Mouse (Mus musculus) retina, adult 2 months (tissue): ENCODE data around the gene Slc1a2.

Source experiments
- DNase-seq: peaks from one replicate; pipeline ENCODE4 v3.0.0-alpha.2; 2012; ENCODE audit warnings: low read depth, low spot score

Slc1a2 gene

GRCm38 (mm10) chr2:102712678-102713628 is 54.5 kb downstream of the Slc1a2 start:
- no peak for DNase-seq

DNA sequence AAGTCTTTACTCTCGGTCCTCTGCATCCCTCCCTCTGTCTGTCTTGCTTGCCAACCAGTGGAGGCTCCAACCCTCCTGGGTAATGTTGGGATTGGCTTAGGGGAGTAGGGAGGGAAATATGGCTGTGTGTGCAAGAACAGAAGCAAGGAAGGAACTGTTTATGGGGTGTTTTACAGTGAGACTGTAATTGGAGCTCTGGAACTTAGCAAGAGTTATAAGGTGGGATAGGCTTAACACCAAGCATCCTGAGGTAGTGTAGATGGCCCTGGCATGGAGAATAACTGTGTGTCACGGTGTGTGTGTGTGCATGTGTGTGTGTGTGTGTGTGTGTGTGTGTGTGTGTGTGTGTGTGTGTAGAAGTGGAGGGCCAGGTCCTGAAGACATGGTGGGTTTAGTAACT is 55.9 kb downstream of the Slc1a2 start:
- no peak for DNase-seq

GRCm38 (mm10) chr2:102715754-102716153 is 57.3 kb downstream of the Slc1a2 start:
- DNase-seq: no peak

- DNase-seq: no peak
Observed at GRCm38 (mm10) chr2:102721859-102722258, 63.4 kb downstream of the Slc1a2 start.

GRCm38 (mm10) chr2:102725054-102725453 is 66.6 kb downstream of the Slc1a2 start:
- DNase-seq: no peak

- no peak for DNase-seq
Observed at GRCm38 (mm10) chr2:102730386-102730785, 71.9 kb downstream of the Slc1a2 start.

DNA sequence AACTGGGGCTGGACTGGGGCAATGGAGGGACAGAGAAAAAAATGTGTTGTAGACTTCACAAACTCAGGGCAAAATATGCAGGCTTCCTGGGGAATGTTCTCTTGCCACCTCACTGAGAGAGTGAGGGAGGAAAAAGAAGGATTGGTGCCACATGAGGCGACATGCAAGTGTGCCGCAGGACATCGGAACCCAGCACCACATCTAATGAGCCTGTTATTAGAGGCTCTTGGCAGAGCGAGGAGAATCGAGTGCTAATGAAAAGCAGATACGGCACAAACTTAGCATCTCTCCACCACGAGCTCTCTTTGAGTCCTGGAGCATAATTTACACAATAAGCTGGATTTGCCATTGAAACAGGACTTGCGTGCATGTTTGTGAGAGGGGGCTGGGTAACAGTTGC is 72.3 kb downstream of the Slc1a2 start:
- no peak for DNase-seq

- no peak for DNase-seq
Observed at GRCm38 (mm10) chr2:102733128-102733527, 74.7 kb downstream of the Slc1a2 start.

DNA sequence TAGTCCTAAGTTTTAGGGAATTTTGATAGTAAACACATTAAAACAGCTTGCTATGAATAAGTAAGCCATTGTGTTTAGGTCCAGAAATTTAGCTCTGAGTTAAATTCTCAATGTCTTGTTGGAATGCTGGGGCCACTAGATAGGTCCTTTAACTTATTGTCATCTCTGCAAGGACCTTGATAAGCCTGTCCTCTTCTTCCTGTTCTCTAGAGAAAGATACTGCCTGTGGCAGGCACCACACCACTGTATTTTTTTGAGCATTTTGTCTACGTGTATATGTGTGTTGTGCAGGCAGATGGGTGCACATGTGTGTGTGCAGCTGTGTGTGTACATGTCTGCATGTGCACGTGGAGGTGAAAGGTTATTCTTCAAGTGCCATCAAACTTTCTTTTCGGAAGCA is 75.6 kb downstream of the Slc1a2 start:
- DNase-seq: no peak

DNA sequence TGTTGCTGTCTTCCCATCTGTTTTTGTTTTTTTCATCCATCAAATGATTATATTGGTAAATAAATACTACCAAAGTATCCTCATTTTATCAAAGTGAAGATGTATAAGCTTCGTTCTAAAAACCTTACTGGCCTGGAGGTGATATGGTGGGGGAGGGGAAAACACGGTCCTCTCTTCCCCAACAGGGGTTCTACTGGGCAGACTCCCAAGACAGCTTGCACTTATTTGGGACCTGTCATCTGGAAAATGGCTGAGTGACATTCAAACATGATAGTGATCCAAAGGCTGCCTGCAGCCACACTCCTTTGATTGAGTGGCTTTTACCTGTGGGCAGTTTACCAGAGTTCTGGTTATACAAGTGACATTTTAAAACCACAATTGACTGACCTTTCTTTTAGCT is 76.6 kb downstream of the Slc1a2 start:
- DNase-seq: no peak

GRCm38 (mm10) chr2:102735811-102736210 is 77.4 kb downstream of the Slc1a2 start:
- no peak for DNase-seq

GRCm38 (mm10) chr2:102736490-102736889 is 78.0 kb downstream of the Slc1a2 start:
- no peak for DNase-seq

DNA sequence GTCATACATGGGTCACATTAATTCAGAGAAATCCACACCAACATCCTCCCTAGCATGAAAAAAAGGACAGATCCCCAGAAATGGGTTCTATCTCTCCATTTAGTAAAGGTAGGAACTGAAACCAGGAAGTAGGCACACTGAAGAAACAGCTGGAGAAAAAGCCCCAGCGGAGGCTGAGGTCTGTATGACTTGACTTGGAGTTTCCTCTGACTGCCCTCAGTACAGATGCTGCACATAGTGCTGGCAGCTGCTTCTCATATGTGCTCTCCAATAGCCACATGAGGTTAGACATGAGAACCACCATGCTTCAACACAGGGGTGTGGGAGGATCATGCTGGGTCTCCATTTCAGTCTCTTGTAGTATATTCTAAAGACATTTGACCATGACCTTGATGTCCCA is 80.4 kb downstream of the Slc1a2 start:
- DNase-seq: no peak

GRCm38 (mm10) chr2:102742685-102743084 is 84.2 kb downstream of the Slc1a2 start:
- no peak for DNase-seq

GRCm38 (mm10) chr2:102743918-102744696 is 85.6 kb downstream of the Slc1a2 start:
- peak; percentile 28 for DNase-seq

DNA sequence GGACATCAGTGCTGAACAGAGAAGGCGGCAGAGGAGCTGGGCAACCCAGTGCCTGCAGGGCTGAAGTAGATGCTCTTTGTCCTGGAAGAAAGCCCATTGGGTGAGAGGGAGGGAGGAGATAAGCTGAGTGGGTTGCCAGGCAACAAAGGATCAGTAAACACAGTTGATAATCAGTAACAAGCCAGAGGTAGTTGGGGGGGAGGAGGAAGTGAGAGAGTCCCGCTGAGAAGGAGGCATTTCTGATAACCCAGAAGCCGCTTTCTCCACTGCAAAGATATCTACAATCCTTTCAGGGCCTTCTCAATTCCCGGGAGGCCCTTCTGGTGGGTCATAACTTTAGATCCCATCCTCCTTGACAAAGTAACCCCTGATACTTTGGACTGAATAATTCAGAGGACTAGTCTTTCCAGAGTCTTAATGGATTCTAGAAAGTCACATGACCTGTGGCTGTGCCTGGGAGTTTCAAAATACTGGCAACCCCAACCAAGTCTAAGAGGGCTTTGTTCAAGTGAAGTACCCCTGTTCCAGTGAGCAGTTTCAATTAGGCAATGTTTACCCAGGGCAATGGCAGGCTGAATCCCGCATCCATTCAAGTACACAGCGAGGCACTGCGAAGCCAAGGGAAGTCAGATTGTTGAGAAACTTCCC is 86.9 kb downstream of the Slc1a2 start:
- peak; percentile 92 for DNase-seq

GRCm38 (mm10) chr2:102747758-102748157 is 89.3 kb downstream of the Slc1a2 start:
- DNase-seq: no peak

DNA sequence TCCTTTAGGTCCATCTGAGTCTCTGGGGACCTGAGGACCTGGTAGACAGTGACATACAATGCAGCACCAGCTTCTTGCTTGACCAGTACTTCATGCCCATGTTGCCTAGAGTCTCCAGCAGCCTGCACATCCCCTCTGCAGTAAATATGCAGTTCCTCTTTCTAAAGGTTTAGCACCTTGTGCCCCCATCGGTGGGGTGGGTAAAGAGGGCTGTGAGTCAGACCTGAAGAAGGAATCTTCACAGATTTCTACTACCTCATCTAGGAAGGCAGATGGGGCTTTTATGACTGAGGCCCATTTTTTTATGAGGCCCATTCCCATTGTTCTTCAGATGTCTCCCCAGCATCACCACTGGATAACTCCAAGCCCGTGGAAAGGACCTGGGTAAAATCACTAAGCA is 91.5 kb downstream of the Slc1a2 start:
- DNase-seq: no peak

DNA sequence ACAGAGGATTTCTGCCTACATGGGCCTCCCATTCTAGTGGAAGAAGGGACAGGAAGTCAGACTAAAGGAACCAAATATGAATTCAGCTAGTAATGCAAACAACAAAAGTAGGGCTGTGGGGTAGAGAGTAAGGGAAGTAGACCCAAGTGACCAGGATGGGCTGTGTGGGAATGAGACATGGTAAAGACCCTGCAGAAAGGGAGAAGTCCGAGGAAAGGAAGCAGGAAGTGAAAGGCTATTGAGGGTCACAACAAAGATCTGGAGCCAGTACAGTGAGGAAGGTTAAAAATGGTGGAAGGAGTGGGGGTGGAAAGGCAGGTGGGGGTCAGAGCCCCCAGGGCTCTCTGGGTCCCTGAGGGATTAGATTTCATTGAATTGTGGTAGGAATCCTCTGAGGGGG is 93.4 kb downstream of the Slc1a2 start:
- DNase-seq: no peak

DNA sequence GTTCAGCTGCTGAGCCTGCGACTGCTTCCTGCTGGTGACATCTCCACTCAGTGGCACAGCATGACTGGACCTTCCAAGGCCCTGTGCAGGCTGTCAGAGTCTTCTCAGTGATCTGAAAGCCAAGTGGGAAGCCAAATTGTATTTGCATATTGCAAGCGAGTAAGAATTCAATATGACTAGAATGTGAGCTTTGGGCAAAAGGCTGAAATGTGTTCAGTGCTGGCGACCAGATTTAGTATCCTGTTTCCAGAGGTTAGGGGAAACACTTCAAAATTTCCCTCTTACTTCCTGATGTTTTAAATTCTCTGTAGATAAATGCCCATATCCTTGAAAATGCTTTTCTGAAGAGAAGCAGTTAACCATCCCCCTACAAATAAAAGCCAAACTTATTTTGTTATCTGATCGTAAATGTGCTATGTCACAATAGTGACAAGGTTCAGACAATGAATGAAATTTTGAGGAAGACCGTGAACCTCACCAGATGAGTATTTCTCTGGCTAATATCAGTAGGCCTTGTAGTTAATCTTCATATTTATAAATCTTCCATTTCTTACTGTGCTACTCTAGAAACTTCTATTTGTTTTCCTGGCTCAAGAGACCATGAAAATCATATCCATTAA is 98.9 kb downstream of the Slc1a2 start:
- DNase-seq: no peak

DNA sequence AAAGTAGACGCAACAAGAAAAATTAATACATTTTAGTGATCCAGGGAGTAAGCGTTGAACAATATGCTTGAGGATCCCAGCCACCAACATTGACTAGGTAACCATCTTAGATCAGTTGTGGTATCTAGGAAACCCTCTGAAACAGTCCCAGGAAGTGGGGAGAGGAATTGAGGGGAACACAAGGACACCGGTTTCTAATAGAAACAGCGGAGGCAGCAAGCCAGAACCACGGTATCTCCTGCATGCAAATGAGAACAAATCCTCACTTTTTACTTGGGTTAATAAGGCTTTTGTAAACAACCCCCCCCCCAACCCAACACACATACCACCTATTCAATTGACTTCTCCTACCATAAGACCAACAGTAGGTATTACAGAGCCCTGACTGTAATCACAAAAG is 101.0 kb downstream of the Slc1a2 start:
- DNase-seq: no peak
